ENCODE assay signal across 9 mouse cellular contexts in genomic region chr14:45602002-45602401, GRCm38 (mm10). TPM values are rescaled to one million over a fixed set of nuclear protein-coding genes. Genes with fewer than 3 reads are reported as not detected.
A peak's percentile ranks its signal among the peaks of the same experiment; 100 is the strongest.
DNase-seq lines count a peak whose midpoint lies in the region; ATAC-seq and TF ChIP-seq lines count a peak whose summit lies in the region.
"Had no signal": no experiment of that assay in that cellular context is flagged by ENCODE, and none has a peak within 500 bp of the region (broad histone marks: within the 10 kb centered on the region; RNA-seq: fewer than 3 reads in every experiment).

No protein-coding gene starts in this region.

- WGBS in forebrain, embryonic 16.5 days, result 53% methylated on average over 3 of the region's 3 CpGs
- WGBS in midbrain, postnatal 0 days, result 53% methylated on average over 3 of the region's 3 CpGs

- ATAC-seq in forebrain, embryonic 16.5 days, result peak; percentile 73
- ATAC-seq in midbrain, postnatal 0 days (ENCODE audit: low FRiP score), result peak; percentile 75

- intact Hi-C loops in left cerebral cortex, postnatal 25 days (cut with DNase I), result loop anchor here (5.0 to 10.0 kb wide), 4 partner anchors 35 to 180 kb away; no protein-coding TSS in a partner anchor

- H3K4me2 ChIP-seq in forebrain, embryonic 16.5 days (ENCODE audit: low read length), result no peak overlapping the region
- no peak overlapping the region for H3K4me2 ChIP-seq in midbrain, postnatal 0 days (ENCODE audit: low read depth, low read length, poor library complexity, severe bottlenecking)

- no peak overlapping the region for H3K9ac ChIP-seq in forebrain, embryonic 16.5 days (replicated peaks; ENCODE audit: low read depth, low read length)
- H3K9ac ChIP-seq in midbrain, postnatal 0 days (replicated peaks; ENCODE audit: low read length, poor library complexity, severe bottlenecking), result no peak overlapping the region

- H3K27me3 ChIP-seq in forebrain, embryonic 16.5 days (replicated peaks; ENCODE audit: control insufficient read depth, insufficient read depth, low read length), result no peaks in the 10 kb centered on the region
- H3K27me3 ChIP-seq in midbrain, postnatal 0 days (ENCODE audit: insufficient read depth, low read length), result no peaks in the 10 kb centered on the region
- H3K27me3 ChIP-seq: megakaryocyte, embryonic 14.5 days had no signal

- H3K9me3 ChIP-seq in forebrain, embryonic 16.5 days (ENCODE audit: control insufficient read depth, low read length), result no peaks in the 10 kb centered on the region
- no peaks in the 10 kb centered on the region for H3K9me3 ChIP-seq in midbrain, postnatal 0 days (ENCODE audit: low read length)
- H3K9me3 ChIP-seq: megakaryocyte, embryonic 14.5 days had no signal

- no peaks in the 10 kb centered on the region for H3K36me3 ChIP-seq in forebrain, embryonic 16.5 days (ENCODE audit: control insufficient read depth, insufficient read depth)
- H3K36me3 ChIP-seq in midbrain, postnatal 0 days (ENCODE audit: insufficient read depth, low read length), result peaks cover 36% of the 10 kb centered on the region

- H3K4me1 ChIP-seq in forebrain, embryonic 16.5 days (replicated peaks; ENCODE audit: control insufficient read depth, insufficient read depth, low read length), result no peaks in the 10 kb centered on the region
- H3K4me1 ChIP-seq in midbrain, postnatal 0 days (ENCODE audit: insufficient read depth, low read length), result no peaks in the 10 kb centered on the region
- H3K4me1 ChIP-seq: megakaryocyte, embryonic 14.5 days had no signal

- peak overlapping the region; percentile 1; the same call in 1 of the 2 replicates for H3K27ac ChIP-seq in forebrain, embryonic 16.5 days (ENCODE audit: low read length)
- H3K27ac ChIP-seq in midbrain, postnatal 0 days (ENCODE audit: low read depth, low read length), result peak overlapping the region; percentile 47; the same call in 1 of the 2 replicates

- H3K4me3 ChIP-seq in forebrain, embryonic 16.5 days (replicated peaks; ENCODE audit: low read length), result no peak overlapping the region
- H3K4me3 ChIP-seq in midbrain, postnatal 0 days (ENCODE audit: low read depth, low read length), result no peak overlapping the region
- H3K4me3 ChIP-seq: megakaryocyte, embryonic 14.5 days had no signal

- peak; percentile 43 for DNase-seq in cerebellum, adult 9-10 months
- DNase-seq in cerebellum, adult 11 months, result no peak
- peak; percentile 35 to 50 for DNase-seq in left cerebral cortex, postnatal 25 days (ENCODE audit: low spot score in 2 of 2)
- DNase-seq in left cerebral cortex, adult 18-20 months (ENCODE audit: low spot score in 2 of 2), result no peak
- DNase-seq in midbrain, postnatal 0 days (ENCODE audit: low spot score), result peak; percentile 78
- no peak for DNase-seq in urinary bladder, postnatal 14 days (ENCODE audit: low spot score)
- DNase-seq in urinary bladder, postnatal 25 days (ENCODE audit: low spot score), result no peak

- peak; percentile 96 for TF ChIP-seq CTCF in midbrain, postnatal 0 days (IDR thresholded peaks at IDR 0.05)

RNA-seq across cellular contexts. Expression of gene Ddhd1, which starts 55.9 kb away (rescaled TPM):
- total RNA-seq in left cerebral cortex, postnatal 25 days (2021), result 10 to 100 TPM; 73.4 to 81.3 TPM
- 10 to 100 TPM; 75.8 to 81.0 TPM for total RNA-seq in left cerebral cortex, adult 18-20 months (2021)
- polyA plus RNA-seq in forebrain, embryonic 16.5 days (2015; fragmentation: Nextera tagmentation; extraction: Ambion mirVana), result 16.8 and 18.2 TPM in 2 replicates
- 60.2 and 61.3 TPM in 2 replicates for total RNA-seq in midbrain, postnatal 0 days (2014; rRNA removed)
- 12.3 and 14.9 TPM in 2 replicates for polyA plus RNA-seq in midbrain, postnatal 0 days (2015; fragmentation: Nextera tagmentation; extraction: Ambion mirVana)

Comparison
In these comparisons a context has a peak if more than half of its experiments do, and no peak if none do; other contexts are left out.
1. DNase-seq: peak in cerebellum, adult 9-10 months (single experiment), left cerebral cortex, postnatal 25 days (2 of 2) and midbrain, postnatal 0 days (single experiment); none in cerebellum, adult 11 months (single experiment), left cerebral cortex, adult 18-20 months (0 of 2), urinary bladder, postnatal 14 days (single experiment) and urinary bladder, postnatal 25 days (single experiment).